Mouse (Mus musculus): Measurements from ENCODE around the gene Aqp5.

The Aqp5 gene

DNA sequence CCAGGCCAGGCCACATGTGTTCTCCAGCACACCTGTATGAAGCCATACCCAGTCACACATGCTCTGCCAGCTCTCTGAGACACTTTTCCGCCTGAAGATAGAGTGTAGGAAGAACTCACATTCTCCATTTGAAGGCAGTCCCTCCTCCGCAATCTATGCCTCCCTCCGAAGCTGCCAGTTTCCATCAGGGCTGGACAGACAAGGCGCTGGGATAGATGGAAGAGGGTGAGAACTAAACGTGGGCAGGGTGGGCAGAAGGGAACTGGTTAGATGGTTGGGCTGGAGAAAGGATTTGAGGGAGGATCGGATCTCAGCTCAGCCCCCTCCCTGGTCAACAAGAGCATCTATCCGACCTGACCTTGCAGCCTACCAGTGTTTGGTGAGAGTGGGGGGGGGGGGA lies 6.3 kb downstream of the Aqp5 start:
- DNase-seq: no peak

DNA sequence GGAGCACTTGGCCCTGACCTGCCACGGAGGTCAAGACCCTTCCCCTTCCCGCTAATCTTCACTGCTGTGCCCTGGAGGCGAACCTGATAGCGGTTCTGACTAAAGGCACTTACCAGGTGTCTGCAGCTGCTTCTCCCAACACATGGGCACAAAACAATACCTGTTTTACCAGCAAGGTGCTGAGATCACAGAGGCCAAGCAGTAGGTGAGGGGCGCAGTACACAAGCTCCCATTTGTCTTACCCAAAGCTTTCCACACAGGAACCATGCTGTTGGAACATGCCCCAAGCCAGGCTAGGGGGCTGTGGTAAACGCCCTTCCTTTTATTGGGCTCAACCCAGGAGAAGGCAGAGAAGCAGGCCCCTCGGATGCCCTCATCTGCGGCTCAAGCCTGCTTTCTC lies 7.0 kb downstream of the Aqp5 start:
- no peak for DNase-seq

DNA sequence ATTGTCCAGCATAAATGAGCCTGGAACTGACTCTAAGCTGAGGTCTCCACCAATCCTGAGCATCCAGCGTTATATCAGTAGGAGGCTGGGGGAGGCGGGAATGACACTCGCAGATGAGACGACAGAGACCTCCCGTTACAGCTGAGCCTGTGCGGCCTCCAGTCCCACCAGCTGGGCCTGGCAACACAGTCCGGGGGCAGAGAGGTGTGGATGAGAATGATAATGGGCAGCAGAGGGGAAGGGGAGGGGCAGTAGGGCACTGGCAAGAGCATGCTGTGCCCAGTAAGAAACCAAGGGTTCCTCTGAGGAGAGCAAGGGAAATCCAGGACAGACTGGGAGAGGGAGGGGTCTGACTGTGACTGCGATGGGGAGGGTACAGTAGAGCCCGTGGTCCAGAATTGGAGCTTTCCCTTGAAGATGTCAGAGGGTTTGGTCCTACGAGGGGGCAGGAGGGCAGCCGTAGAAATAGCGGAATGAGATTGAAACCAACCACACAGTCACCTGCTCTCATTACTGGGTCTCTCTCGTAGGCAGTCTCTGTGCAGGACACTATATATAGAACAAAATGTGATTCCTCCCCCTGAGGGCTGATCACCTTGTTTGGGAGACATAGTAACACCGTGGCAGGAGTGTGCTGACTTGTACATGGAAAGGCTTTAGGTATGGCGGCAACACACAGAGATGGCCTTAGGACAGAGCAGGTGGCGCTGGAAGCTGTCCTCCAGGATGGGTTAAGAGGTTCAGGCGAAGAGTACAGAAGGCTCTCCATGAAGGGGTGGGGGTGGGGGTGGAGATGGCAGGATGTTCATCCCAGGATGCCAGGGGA lies 8.9 kb downstream of the Aqp5 start:
- no peak for DNase-seq

DNA sequence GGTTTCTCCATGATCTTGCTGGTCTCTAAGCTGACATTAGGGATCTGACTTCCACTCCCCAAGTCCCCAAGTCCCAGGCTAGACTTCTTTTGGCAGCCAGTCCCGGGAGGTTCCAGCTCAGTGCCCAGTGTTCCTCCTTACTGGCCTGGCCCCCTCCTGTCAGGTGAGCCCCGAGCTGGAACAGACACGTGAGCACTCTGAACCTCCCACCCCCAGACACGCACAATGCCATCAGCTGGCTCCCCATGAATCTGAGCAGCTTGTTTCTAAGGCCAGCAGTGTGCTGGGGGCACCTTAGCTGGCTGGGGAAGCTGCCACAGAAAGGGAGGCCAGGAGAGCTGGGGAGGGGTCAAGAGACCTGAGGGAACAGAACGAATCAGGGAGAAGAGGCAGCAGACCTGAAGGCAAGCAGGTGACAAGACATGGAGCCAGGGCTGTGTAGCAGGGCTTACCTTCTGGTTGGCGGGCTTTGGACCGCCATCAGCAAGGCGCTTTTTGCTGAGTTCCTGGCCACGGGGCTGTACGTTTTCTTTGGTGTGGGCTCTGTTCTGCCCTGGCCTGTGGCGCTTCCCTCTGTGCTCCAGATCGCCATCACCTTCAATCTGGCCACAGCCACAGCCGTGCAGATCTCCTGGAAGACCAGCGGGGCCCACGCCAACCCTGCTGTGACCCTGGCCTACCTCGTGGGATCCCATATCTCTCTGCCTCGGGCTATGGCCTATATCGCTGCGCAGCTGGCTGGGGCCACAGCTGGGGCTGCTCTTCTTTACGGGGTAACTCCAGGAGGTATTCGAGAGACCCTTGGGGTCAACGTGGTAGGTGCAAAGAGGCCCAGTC lies 10.6 kb downstream of the Aqp5 start, which contains the start of gene Aqp6:
Gene Aqp6, plus strand, starts transcription at position 415 of the 837 bp plus-strand sequence.
- DNase-seq: no peak

DNA sequence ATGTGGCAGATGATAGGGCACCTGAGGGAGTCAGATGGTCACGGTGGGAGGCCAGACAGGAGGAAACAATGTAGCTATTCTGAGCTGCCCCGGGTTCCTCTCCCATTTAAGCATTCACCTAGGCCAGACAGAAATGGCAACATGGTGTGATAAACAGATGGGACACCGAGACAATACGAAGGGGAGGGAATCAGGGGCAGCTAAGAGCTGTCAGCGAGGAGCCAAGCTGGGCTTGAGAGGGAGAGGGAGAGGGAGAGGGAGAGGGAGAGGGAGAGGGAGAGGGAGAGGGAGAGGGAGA lies 11.2 kb downstream of the Aqp5 start:
- no peak for DNase-seq

DNA sequence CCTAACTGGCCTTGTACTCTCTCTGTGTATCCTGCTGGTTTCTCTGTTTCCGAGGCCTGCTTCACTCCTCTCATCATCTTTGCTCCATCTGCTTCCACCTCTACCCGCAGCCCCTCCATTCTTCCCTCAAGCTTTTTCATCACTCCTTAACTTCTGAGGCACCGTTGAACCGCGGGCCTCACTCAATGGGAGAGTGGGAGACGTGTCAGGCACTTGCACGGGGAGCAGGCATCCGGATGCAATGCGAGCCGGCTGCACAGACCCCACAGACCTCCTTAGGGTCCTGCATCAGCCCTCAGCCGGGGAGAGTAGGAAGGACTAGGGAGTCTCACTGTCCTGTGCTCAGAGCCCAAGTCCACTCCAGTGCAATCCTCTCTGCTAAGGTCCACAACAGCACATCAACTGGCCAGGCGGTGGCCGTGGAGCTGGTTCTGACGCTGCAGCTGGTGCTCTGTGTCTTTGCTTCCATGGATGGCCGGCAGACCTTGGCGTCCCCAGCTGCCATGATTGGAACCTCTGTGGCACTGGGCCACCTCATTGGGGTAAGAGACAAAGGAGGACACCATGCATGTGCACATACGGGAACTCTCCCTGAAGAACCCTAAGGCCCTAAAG lies 11.7 kb downstream of the Aqp5 start:
- DNase-seq: no peak

DNA sequence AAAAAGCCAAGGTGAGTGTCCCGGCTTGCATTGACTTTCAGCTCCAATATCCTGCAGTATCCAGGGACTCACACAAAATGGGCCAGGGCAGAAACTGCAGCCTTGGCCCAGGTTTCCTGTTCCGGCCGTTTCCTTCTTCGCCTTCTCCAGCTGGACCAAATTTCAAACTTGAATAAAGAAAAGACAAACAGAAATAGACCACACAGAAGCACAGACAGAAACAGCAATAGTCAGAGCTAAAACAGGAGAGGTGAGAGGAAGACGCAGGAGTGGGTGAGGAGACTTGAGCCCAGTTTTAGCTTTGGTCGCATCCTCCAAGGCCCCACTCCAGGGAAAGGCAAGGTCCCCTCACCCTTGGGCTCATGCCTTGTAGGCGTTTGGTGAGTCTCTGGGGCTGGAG lies 12.6 kb downstream of the Aqp5 start:
- no peak for DNase-seq

DNA sequence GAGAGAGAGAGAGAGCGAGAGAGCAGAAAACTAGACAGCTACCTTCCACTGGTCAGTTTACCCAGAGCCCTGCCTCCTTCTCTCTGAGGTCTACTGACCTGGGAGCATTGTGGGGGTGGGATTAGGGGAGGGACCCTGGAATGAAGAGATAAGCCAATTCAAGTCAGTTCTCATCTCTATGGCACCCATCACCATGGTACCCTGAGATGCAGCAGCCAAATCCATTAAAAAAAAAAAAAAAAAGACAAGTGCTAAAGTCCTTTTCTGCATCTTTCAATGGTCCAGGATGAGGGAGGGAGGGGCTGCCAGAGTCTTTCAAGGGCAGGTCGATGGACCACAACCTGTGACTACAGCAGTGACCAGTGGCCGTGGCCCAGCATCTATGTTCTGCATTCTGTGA lies 15.0 kb downstream of the Aqp5 start:
- no peak for DNase-seq

DNA sequence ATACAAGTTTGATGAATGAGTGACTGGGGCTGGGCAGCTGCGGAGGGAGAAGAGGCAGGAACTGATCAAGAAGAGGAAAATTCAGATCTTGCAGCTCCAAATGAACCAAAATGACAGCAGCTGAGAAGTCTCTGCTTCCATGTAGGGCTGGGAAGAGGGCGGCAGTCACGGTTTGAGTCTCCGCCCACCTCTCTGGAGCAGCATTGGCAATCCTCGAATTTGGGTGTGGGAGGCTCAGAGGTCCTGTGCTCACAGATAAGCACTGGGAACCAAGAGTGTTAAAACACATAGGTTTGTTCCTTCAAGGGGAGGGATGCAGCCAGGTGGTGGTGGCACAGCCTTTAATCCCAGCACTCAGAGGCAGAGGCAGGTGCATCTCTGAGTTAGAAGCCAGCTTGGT lies 15.9 kb downstream of the Aqp5 start:
- no peak for DNase-seq

DNA sequence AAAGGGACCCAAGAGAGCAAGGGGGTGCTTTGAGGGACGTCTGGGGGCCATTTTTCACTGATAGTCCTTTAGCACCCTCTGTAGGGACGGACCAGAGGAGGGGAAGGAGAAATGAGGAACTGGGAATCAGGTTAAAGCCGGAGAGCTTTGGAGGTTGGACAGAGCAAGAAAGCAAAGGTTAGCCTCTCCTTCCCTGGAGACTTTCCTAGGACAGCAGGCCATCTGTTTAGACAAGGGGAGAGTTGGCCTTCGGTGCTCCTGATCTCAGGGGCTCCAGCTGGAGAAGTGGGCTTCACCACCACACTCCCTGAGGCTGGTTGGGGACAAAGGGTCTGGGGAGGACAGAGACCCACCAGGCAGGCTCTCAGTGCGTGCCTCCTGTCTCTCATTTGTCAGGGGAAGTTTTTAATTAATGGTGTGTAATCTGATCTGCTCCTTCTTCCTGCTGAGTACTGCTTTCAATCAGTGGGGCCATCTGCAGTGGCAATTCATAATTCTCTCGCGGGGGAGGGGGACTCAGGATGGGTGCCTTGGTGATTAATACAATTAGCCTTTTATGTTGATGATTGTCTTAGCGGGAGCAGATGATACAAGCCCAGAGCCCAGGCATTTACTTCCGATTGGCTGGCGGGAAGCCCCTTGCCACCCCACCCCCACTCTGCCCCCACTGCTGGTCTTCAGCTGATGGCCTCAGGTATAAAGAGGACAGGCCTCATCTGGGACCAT lies 17.0 kb downstream of the Aqp5 start:
- no peak for DNase-seq

DNA sequence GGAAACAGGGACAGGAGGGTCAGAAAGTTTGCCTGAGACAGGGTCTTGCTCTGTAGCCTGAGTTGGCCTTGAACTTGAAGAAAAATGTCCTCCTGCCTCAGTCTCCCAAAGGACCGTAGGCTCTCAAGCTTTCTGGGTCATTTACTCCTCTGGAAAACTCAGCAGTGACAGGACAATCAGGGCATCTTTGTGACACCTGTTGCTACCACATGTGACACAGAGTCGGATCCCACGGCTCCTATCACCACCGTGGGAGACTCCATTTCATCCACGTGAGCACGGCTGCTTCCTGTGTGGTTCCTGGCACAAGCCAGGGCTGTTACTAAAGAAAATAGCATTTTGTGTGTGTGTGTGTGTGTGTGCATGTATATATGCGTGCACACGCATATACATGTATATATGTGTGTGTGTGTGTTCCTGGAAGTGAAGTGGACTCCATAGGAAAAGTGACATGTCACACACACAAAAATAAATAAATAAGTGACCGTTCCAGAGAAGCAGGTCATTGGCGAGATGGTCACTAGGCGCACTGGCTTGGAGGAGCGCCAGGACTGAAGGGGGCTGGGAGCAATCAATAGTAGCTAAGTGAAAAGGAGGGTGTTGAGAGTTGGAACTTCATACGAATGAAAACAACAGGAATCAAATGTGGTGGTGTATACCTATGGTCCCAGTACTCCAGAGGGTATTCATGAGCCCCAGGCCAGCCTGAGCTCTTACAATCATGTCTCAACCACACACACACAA lies 18.0 kb downstream of the Aqp5 start:
- DNase-seq: no peak

DNA sequence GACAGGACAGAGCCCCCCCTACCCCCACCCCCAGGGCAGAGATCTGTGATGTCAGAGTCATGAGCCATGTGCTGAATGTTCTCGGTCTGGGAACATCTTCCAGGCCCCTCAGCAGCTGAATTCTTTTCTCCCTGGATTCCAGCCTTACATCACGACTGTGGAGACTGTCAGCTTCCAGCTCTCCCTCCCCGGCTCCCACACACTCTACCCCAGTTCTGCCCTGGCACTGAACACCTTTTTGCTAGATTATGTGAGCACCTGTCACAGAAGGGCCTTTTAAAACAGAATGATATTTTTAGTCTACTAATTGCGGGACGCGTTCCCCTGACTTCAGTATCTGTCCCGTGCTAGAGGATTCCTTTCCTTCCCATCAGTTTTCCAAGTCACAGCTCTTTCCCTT lies 21.0 kb downstream of the Aqp5 start:
- DNase-seq: no peak

DNA sequence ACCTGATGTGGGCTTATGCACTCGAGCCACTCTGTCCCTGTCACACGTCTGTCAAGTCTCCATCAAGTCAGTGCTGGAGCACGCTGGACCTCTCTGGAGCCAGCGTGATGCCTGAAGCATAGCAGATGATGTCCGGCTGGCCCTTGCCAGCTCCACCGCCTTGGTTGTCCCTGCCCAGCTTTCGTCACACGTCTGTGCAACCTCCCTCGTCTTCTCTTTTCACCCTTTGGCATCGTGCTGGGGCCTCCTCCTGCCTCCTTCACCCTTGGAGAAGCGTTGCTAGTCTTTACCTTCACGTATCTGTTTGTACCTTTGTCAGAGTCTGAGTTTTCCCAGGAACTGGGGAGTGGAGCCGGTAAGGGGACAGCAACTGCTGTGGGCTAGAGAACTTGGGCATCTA lies 23.7 kb downstream of the Aqp5 start:
- DNase-seq: no peak

DNA sequence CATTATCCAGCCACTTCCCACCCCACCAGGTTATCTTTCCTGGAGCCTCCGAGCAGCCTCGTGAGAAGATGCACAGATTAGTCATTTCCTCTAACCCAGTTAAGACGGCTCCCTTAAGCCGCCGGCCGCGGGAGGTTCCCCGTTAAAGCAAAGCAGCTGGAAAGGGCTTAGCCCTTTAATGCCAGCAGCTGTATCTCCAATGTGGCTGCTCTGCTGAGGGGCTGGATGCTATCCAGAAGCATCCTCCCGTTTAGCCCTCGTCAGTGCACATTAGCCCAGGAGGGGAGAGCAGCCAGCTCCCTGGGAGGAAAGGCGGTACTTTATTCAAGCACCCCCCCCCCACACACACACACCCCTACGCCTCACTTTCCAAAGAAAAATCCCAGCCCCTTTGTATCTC lies 24.2 kb downstream of the Aqp5 start:
- DNase-seq: no peak

DNA sequence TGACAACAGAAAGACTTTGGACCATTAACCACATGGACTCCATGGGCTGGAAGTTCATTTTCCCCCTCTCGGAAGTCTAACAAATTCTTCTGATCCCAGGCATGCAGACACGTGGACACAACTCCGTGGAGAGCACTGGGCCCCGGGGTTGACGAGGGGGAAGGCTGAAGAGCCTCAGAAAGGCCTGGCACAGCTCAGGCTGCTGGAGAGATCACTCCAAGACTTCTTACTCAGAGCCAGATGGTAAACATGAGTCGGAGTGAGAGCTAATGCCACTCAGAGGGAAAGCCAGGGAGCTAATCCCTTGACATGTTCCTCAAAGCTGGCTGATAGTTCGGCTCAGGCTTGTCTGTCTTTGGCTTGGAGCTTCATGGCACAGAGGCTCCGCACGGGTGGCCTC lies 24.7 kb downstream of the Aqp5 start:
- no peak for DNase-seq

DNA sequence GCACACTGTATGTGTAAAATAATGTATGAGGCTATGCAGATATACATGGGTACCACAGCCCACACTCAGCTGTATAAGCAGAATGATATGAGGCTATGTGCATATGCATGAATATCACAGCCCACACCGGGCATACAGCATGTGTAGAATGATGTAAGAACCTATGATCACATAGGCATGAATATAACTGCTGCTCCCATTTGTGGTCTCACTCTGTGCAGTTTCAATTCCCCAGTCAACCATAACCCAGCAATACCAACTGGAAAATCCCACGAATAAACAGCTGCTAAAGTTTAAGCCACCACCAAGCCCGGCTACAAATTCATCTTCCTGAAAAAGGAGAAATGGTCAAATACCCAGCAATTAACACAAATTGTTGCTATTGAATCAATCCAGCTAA lies 28.0 kb downstream of the Aqp5 start:
- no peak for DNase-seq

DNA sequence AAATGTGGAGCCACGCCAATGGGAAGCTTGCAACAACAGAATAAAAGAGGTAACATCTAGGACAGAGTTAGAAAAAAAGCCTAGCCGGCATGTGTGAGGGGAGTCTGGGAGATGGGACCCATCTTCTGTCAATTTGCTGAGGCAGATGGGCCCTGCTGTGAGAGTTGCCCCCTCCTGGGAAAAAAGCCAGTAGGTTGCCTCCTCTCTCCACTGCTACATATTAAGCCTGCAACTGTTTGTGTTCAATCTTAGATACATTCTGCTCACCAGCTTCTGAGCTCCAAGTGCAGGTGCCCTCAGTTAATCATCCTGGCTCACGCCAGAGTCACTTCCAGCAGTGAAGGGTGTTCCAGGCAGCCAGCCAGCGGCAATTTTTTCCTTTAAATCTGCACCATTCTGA lies 29.2 kb downstream of the Aqp5 start:
- DNase-seq: no peak

DNA sequence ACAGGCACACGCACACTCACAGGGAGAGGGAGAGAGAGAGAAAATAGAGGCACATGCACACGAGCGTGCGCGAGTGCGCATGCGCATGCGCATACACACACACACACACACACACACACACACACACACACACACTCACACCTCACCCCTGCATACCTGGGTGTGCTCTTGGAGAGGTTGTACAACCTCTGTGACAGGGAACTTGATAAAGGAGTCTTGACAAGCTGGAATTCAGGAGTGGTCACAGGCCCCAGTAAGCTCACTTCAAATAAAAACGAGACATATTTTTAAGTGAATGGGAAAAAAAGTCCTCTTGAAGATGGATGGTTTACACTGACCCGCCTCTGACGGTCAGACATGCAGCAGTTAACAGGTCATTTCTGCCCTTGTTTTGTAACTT lies 31.5 kb downstream of the Aqp5 start:
- DNase-seq: no peak

DNA sequence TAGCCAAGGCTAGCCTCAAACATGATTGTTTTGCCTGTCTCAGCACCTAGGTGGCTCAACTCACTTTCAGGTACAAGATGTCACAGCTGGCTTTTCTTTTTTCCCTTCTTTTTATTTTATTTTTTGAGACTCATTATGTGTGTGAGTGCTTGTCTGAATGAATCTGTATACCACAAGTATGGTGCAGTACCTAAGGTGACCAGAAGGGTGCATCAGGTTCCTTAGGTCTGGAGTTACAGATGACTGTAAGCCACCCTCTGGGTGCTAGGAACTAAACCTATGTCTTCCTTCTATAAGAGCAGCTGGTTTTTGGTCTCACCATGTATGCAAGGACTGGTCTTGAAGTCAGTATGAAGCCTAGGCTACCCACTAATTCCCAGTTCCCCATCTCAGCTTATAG lies 41.0 kb downstream of the Aqp5 start:
- no peak for DNase-seq

DNA sequence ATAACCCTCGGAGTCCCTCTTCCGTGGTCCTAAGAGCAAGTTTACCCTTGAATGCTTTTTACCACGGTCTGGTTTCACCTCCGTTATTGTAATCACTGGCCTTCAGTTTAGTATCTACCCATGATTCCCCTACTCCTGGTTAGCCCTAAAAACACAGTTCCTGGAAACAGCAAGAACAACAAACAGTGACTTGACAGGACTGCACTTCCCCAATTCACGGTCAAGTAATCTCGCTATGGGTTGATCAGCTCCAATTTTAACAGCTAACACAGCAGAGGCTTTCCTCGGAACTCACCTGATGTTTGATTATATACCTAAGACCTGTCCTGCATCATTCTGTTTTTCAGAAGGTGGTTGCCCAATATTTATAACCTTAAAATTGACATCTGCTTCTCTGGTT lies 44.1 kb downstream of the Aqp5 start:
- DNase-seq: no peak

DNA sequence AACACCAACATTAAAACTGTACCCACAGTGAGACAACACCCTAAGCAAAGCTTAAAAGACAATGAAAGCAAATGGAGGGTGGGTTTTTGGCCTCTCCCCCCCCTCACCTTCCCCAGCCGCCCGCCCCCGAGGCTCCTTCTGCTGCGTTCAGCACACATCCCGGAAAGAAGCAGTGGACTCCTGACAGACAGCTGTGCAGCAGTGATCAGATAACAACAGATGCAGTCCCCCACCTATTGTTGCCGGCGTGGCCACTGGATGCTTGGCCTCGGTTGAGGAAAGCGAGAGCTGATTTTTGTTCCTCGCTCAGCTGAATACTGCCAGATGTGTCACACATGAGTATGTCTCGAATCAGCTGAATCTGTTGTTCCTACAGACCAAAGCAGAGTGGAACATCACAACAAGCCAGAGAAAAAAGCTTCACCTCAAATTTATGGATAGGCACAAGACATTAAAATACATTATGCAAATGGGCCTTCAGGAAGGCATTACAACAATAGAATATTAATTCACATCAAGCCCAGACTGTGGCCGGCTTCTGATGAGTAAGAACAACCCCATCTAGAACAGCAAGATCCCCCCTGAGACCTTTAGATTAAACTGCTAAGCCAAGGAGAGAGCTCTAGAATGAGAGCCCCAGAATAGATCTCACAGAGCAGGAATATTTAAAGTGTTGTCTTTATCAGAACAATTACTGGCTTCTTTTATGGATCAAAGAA lies 47.0 kb downstream of the Aqp5 start:
- DNase-seq: no peak

DNA sequence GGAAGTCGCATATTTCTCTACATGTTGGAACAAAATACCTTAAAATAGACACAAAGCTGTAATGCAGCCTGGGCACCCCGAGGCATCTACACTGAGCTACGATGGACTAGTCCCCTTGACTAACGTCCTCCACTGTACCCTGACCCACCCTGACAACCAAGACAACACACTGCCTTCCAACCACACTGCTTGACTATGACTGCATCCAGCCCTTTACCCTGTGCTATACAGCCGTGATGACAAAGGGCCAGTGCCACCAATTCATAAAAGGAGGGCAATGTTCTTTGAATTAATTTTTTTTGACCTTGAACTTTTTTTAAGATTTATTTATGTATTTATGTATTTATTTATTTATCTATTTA lies 47.5 kb downstream of the Aqp5 start:
- no peak for DNase-seq
